Mouse (Mus musculus) 3T3-L1 (cell line): ENCODE measurements around the gene Nlgn3.
A peak's percentile ranks its signal among the peaks of the same experiment; 100 is the strongest.
"Not testable (repeated sequence)": the region's sequence is repeated elsewhere in the genome, so short reads cannot be mapped to it uniquely, and the experiment has no call there.

Experiments
- DNase-seq: peaks from one replicate; pipeline ENCODE4 v3.0.0-alpha.2; 2015; ENCODE audit warnings: low read depth, low spot score

Nlgn3 gene

GRCm38 (mm10) chrX:101300427-101301030 lies 1.6 kb downstream of the Nlgn3 start:
- no peak for DNase-seq

- no peak for DNase-seq
Observed at GRCm38 (mm10) chrX:101301654-101302053, 2.7 kb downstream of the Nlgn3 start.

GRCm38 (mm10) chrX:101304646-101305045 lies 5.7 kb downstream of the Nlgn3 start:
- DNase-seq: no peak

DNA sequence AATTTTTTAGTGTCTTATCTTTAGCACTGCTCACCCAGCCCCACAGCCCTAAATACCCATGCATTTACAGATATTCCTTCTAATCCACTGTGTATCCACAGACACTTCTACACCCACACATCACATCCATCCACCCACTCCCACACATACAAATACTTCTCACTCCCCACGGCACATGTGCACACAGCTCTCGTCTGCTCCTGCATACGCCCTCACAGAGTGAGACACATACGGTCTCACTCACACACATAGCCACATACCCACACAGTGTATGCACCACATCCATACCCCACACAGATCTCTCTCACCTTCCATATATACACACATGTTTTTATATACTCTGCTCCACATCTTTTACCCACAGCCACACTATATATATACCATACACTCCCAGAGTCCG lies 10.3 kb downstream of the Nlgn3 start:
- DNase-seq: no peak

DNA sequence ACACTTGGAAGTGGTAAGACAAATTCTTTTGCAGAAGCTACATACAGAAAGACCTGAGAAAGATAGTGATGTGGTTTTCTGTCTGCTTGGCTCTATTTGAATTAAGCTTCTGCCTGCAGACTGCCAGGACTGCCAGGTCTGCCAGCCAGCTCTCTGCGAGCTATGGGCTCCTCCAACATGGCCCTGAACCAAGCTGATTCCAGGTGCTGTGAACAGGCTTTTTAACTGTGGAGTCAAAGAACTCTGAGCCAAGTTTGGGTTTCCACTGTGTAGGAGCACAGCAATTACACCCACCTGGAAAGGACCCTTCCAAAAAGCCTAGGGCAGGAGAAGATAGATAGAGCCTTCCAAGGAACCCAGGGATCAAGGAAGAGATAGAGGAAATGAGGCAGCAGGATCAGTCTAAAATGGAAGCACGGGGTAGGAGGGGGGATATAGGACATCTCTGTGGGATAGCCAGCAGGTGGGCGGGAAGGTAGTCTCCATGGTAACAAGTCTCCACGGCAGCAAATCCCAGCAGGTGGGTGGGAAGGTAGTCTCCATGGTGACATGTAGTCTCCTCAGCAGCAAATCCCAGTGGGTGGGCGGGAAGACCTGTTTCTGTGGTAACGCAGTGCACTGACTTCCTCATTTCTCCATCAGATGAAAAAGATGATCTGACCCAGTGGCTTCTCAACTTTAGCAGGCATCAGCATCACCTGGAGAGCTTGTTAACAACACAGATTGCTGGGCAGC lies 14.8 kb downstream of the Nlgn3 start:
- no peak for DNase-seq

- no peak for DNase-seq
Observed at GRCm38 (mm10) chrX:101319775-101320174, 20.8 kb downstream of the Nlgn3 start.

DNA sequence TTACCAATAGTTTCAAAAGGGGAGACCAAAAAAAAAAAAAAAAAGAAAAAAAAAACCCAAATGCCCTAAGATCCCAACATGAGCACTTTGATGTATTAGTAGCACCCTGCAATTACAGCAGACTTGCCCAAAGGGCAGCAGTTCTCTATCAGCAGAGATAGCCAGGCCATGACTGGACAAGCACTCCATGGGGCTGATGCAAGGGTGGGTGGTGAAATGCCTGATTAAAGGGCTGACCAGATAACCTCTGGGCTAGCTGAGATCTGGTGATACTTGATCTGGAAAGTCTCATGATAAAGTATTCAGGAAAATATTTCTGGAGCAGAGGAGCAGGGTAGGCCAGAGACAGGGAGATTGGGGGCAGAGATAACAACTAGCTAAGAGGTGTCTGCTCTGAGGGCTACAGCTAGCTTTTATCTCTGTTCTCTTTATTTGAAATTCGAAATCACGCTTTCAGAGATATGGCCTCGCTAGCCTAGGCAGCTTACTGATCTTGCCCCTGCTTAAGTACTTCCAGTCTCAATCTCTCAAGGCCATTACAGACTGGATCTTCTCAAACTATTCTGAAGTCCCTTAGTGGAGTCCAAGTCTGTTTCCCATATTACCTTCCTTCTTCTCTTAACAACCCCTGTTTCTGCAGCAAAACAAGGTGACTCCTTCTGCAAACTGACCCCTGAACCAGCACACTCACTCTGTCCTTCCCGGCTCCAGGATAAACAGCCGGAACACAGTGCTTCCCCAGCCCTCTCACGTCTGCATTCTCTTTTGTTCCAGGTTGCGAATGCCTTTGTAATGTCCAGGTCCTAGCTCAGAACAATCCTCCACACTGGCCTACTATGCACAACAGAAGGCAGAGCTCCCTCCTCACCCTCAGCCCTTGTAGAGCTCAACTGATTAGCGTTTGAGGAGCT lies 27.3 kb downstream of the Nlgn3 start:
- DNase-seq: no peak

- DNase-seq: peak; percentile 84
Observed at GRCm38 (mm10) chrX:101329372-101330028, 30.5 kb downstream of the Nlgn3 start.

GRCm38 (mm10) chrX:101332031-101332374 lies 33.0 kb downstream of the Nlgn3 start:
- no peak for DNase-seq

DNA sequence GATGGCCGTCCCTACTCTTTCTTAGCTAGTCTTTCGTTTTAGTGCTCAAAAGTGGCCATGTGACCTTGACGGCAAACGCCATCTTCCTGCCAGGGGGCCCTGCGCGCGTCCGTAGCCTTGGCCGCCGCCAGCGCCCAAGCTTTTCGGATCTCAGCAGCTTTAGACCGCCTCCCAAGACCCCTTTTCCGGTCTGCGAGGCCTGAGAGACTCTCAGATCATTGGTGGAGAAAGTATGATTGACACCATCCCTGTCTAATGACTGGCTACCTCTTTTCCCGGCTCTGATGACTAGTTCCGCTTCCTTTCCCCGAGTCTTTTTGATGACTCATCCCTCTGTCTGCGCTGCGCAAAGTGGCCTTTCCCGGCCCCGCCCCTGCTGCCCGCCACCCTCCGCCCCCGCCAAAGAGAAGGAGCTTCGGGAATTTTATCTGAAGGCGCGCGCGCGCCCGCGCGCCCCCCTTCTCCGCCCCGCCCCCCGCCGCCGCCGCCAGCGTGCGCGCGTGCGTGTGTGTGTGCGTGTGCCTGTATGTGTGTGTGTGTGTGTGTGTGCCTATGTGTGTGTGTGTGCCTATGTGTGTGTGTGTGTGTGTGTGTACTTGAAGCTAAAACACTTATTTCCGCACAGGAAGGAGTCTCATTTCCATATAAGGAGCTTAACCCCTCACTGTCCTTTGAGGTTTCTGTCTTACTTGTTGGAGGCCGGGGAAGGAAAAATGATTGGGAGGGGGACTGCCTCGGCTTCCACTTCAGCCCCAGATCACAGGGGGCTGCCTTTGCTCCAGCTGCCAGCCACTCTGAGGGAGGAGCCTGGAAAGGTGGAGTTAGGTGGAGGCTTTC lies 33.6 kb downstream of the Nlgn3 start:
- peak; percentile 98 for DNase-seq

DNA sequence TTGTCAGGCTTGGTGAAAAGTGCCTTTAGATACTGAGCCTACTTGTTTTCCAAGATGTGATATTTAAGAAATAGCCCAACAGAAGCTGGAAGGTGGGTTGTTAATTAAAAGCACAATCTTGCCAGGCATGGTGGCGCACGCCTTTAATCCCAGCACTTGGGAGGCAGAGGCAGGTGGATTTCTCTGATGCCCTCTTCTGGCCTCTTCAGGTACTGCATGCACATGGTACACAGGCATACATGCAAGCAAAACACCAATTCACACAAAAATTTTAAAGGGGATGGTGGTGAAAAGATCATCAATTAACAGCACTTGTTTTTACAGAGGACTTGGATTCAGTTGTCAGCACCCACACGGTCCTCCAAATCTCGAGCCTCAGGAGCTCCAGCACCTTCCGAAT lies 35.6 kb downstream of the Nlgn3 start:
- peak; percentile 50 for DNase-seq

- no peak for DNase-seq
Observed at GRCm38 (mm10) chrX:101338666-101339065, 39.7 kb downstream of the Nlgn3 start.

- not testable (repeated sequence) for DNase-seq
Observed at GRCm38 (mm10) chrX:101342837-101343236, 43.9 kb downstream of the Nlgn3 start.

DNA sequence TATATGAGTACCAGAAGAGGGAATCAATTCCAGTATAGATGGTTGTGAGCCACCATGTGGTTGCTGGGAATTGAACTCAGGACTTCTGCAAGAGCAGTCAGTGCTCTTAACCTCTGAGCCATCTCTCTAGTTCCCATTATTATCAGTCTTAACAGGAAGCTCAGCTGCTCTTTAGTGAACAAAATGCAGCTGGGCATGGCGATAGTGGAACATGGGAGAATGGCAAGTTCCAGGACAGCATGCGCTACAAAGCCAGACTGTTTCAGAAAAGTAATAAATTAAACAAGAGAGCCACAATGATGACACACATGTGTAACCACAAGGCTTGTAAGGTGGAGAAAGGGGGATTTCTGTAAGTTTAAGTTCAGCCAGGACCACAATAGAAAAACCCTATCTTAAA lies 46.5 kb downstream of the Nlgn3 start:
- no peak for DNase-seq

- DNase-seq: no peak
Observed at GRCm38 (mm10) chrX:101346475-101346874, 47.5 kb downstream of the Nlgn3 start.

DNA sequence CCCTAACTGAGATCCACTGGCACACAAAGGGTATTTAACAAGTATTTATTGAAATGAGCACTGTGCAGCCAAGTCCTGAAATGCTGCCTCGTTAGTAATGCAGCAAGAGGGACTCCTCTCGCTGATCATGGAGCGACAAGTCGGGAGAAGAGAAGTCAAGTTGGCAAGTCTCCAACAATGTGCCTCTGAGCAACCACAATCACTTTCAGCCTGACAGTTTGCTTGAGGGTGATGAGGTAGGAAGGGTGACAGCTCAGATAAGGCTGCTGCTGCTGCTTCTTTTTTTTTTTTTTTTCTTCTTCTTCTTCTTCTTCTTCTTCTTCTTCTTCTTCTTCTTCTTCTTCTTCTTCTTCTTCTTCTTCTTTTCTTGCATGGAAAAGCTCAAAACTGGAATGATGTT lies 52.2 kb downstream of the Nlgn3 start:
- no peak for DNase-seq

GRCm38 (mm10) chrX:101358902-101359301 lies 59.9 kb downstream of the Nlgn3 start:
- DNase-seq: peak; percentile 41

GRCm38 (mm10) chrX:101369001-101369400 lies 70.0 kb downstream of the Nlgn3 start:
- peak; percentile 71 for DNase-seq

DNA sequence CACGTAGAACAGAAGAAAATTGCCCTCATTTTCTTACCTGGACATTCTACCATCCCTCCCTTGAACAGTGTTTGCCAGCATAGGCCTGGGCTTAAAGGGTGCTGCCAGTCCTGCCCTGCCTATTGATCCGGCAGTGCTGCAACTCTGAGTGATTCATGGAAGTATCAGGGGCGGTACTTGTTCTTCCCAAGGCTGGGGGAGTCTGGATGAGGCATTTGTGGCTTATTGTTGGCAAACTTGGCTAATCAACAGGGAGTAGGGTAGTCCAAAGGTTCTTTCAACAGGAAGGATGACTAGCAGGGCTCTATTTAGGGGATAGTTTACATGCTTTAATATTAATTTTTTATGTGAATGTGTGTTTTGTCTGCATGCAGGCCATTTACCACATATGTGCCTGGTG lies 71.6 kb downstream of the Nlgn3 start:
- peak; percentile 2 for DNase-seq

DNA sequence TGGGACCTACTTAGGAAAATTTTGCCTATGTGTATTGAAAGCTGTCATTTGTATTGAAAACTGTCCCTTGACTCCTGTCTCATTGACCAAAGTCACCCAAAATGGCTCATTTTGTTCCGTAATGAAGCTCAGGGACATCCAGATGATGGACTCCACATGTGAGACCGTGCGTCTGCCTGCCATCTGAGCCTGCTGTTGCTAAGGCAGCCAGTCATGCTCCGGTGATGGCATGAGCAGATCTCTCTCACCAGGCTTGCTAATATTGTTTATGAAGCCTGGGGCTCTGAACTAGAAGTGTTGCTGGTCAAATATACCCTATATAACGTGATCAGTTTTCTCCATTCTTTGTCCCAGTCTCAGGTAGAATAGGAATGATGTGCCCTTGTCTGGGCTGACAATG lies 74.0 kb downstream of the Nlgn3 start:
- DNase-seq: no peak
